Mouse (Mus musculus): ENCODE data around the gene Zfp365. TPM values are rescaled to one million over a fixed set of nuclear protein-coding genes. Genes with fewer than 3 reads are reported as not detected.

The Zfp365 gene
- polyA plus RNA-seq, 1 experiment from 2014 or later = 3.0 TPM

GRCm38 (mm10) chr10:67927718-67928455 is 15.4 kb upstream of the Zfp365 start:
- no peak overlapping the region for H3K4me3 ChIP-seq
- H3K27me3 ChIP-seq = no peaks in the 10 kb centered on the region
- H3K36me3 ChIP-seq = no peaks in the 10 kb centered on the region
- ATAC-seq (ENCODE audit: low FRiP score) = no peak
- WGBS = 61% methylated on average over 8 of the region's 8 CpGs
- H3K4me1 ChIP-seq = no peaks in the 10 kb centered on the region
- no peak overlapping the region for H3K4me2 ChIP-seq (replicated peaks)
- H3K9ac ChIP-seq = no peak overlapping the region
- no peak overlapping the region for H3K27ac ChIP-seq
- no peaks in the 10 kb centered on the region for H3K9me3 ChIP-seq (replicated peaks)

GRCm38 (mm10) chr10:67924030-67924429 is 11.6 kb upstream of the Zfp365 start:
- Histone ChIP-seq H3K9me3 (replicated peaks) (no peaks in the 10 kb centered on the region), H3K27me3 (no peaks in the 10 kb centered on the region), H3K36me3 (no peaks in the 10 kb centered on the region), H3K4me2 (replicated peaks) (no peak overlapping the region), H3K4me1 (no peaks in the 10 kb centered on the region), H3K4me3 (no peak overlapping the region), H3K27ac (no peak overlapping the region), H3K9ac (no peak overlapping the region)
- no peak for ATAC-seq (ENCODE audit: low FRiP score)
- 58% methylated on average over 7 of the region's 7 CpGs for WGBS

- no peaks in the 10 kb centered on the region for H3K4me1 ChIP-seq
- no peak overlapping the region for H3K4me3 ChIP-seq
- no peak overlapping the region for H3K9ac ChIP-seq
- no peak overlapping the region for H3K4me2 ChIP-seq (replicated peaks)
- 88% methylated on average over 6 of the region's 6 CpGs for WGBS
- no peaks in the 10 kb centered on the region for H3K9me3 ChIP-seq (replicated peaks)
- no peaks in the 10 kb centered on the region for H3K27me3 ChIP-seq
- no peak overlapping the region for H3K27ac ChIP-seq
- H3K36me3 ChIP-seq = no peaks in the 10 kb centered on the region
- ATAC-seq (ENCODE audit: low FRiP score) = no peak
These were observed 9.3 kb upstream of the Zfp365 start for GRCm38 (mm10) chr10:67921777-67922176.

- Histone ChIP-seq H3K4me2 (replicated peaks) (no peak overlapping the region), H3K27me3 (no peaks in the 10 kb centered on the region), H3K9me3 (replicated peaks) (no peaks in the 10 kb centered on the region), H3K9ac (no peak overlapping the region), H3K36me3 (no peaks in the 10 kb centered on the region), H3K27ac (no peak overlapping the region), H3K4me1 (no peaks in the 10 kb centered on the region), H3K4me3 (no peak overlapping the region)
- ATAC-seq (ENCODE audit: low FRiP score) = no peak
- WGBS = 91% methylated on average over 4 of the region's 4 CpGs
These were observed 7.2 kb upstream of the Zfp365 start for GRCm38 (mm10) chr10:67919706-67920105.

- ATAC-seq (ENCODE audit: low FRiP score) = no peak
- Histone ChIP-seq H3K4me2 (replicated peaks) (no peak overlapping the region), H3K27me3 (no peaks in the 10 kb centered on the region), H3K4me1 (no peaks in the 10 kb centered on the region), H3K36me3 (no peaks in the 10 kb centered on the region), H3K9me3 (replicated peaks) (no peaks in the 10 kb centered on the region), H3K9ac (no peak overlapping the region), H3K27ac (no peak overlapping the region), H3K4me3 (no peak overlapping the region)
- WGBS = 86% methylated on average over 4 of the region's 4 CpGs
These were observed 5.9 kb upstream of the Zfp365 start for GRCm38 (mm10) chr10:67918194-67918899.

- Histone ChIP-seq H3K27ac (no peak overlapping the region), H3K4me1 (no peaks in the 10 kb centered on the region), H3K4me3 (no peak overlapping the region), H3K9ac (no peak overlapping the region), H3K27me3 (no peaks in the 10 kb centered on the region), H3K9me3 (replicated peaks) (no peaks in the 10 kb centered on the region), H3K36me3 (no peaks in the 10 kb centered on the region), H3K4me2 (replicated peaks) (no peak overlapping the region)
- no peak for ATAC-seq (ENCODE audit: low FRiP score)
- 58% methylated on average over 7 of the region's 7 CpGs for WGBS
These were observed 4.9 kb upstream of the Zfp365 start for GRCm38 (mm10) chr10:67917356-67917755.

- Histone ChIP-seq H3K27me3 (no peaks in the 10 kb centered on the region), H3K9me3 (replicated peaks) (0 out of 2 replicates have a peak, but pooled peaks cover 3% of the 10 kb centered on the region), H3K36me3 (no peaks in the 10 kb centered on the region), H3K4me3 (peak overlapping the region; percentile 67), H3K4me1 (peaks cover 6% of the 10 kb centered on the region; the same call in 1 of the 2 replicates), H3K27ac (no peak overlapping the region), H3K4me2 (replicated peaks) (peak overlapping the region; percentile 96), H3K9ac (peak overlapping the region; percentile 63)
- 23% methylated on average over 33 of the region's 33 CpGs for WGBS
- ATAC-seq (ENCODE audit: low FRiP score) = peak; percentile 68
These were observed 770 bp downstream of the Zfp365 start for GRCm38 (mm10) chr10:67911447-67912336.

- Histone ChIP-seq H3K4me2 (replicated peaks) (no peak overlapping the region), H3K4me3 (no peak overlapping the region), H3K9ac (no peak overlapping the region), H3K36me3 (no peaks in the 10 kb centered on the region), H3K4me1 (peaks cover 6% of the 10 kb centered on the region; the same call in 1 of the 2 replicates), H3K27me3 (no peaks in the 10 kb centered on the region), H3K27ac (no peak overlapping the region), H3K9me3 (replicated peaks) (0 out of 2 replicates have a peak, but pooled peaks cover 3% of the 10 kb centered on the region)
- ATAC-seq (ENCODE audit: low FRiP score) = no peak
- 91% methylated on average over 4 of the region's 4 CpGs for WGBS
These were observed 4.5 kb downstream of the Zfp365 start for GRCm38 (mm10) chr10:67907931-67908330.

GRCm38 (mm10) chr10:67906926-67907325 is 5.5 kb downstream of the Zfp365 start:
- no peaks in the 10 kb centered on the region for H3K36me3 ChIP-seq
- 82% methylated on average over 2 of the region's 2 CpGs for WGBS

GRCm38 (mm10) chr10:67906063-67906462 is 6.4 kb downstream of the Zfp365 start:
- WGBS = 78% methylated on average over 4 of the region's 4 CpGs
- H3K9ac ChIP-seq = no peak overlapping the region
- H3K4me3 ChIP-seq = no peak overlapping the region
- ATAC-seq (ENCODE audit: low FRiP score) = no peak
- H3K27ac ChIP-seq = no peak overlapping the region
- no peaks in the 10 kb centered on the region for H3K36me3 ChIP-seq
- no peaks in the 10 kb centered on the region for H3K27me3 ChIP-seq
- no peak overlapping the region for H3K4me2 ChIP-seq (replicated peaks)
- no peaks in the 10 kb centered on the region for H3K4me1 ChIP-seq
- H3K9me3 ChIP-seq (replicated peaks) = 0 out of 2 replicates have a peak, but pooled peaks cover 3% of the 10 kb centered on the region

More at GRCm38 (mm10) chr10:67906926-67907325, 5.5 kb downstream of the Zfp365 start:
- H3K9ac ChIP-seq = no peak overlapping the region
- ATAC-seq (ENCODE audit: low FRiP score) = no peak
- no peak overlapping the region for H3K27ac ChIP-seq
- H3K4me1 ChIP-seq = peaks cover 3% of the 10 kb centered on the region; the same call in 1 of the 2 replicates
- H3K9me3 ChIP-seq (replicated peaks) = 0 out of 2 replicates have a peak, but pooled peaks cover 3% of the 10 kb centered on the region
- H3K27me3 ChIP-seq = no peaks in the 10 kb centered on the region
- H3K4me3 ChIP-seq = no peak overlapping the region
- no peak overlapping the region for H3K4me2 ChIP-seq (replicated peaks)

- 83% methylated on average over 7 of the region's 7 CpGs for WGBS
- no peaks in the 10 kb centered on the region for H3K27me3 ChIP-seq
These were observed 9.1 kb downstream of the Zfp365 start for GRCm38 (mm10) chr10:67903387-67903786.

GRCm38 (mm10) chr10:67901179-67901578 is 11.3 kb downstream of the Zfp365 start:
- no peak for ATAC-seq (ENCODE audit: low FRiP score)
- no peak overlapping the region for H3K9ac ChIP-seq
- H3K9me3 ChIP-seq (replicated peaks) = no peaks in the 10 kb centered on the region
- no peak overlapping the region for H3K27ac ChIP-seq
- no peaks in the 10 kb centered on the region for H3K27me3 ChIP-seq
- H3K36me3 ChIP-seq = no peaks in the 10 kb centered on the region
- no peak overlapping the region for H3K4me3 ChIP-seq
- WGBS = 45% methylated on average over 5 of the region's 5 CpGs
- H3K4me1 ChIP-seq = no peaks in the 10 kb centered on the region
- no peak overlapping the region for H3K4me2 ChIP-seq (replicated peaks)

More at GRCm38 (mm10) chr10:67903387-67903786, 9.1 kb downstream of the Zfp365 start:
- 0 out of 2 replicates have a peak, but pooled peaks cover 3% of the 10 kb centered on the region for H3K9me3 ChIP-seq (replicated peaks)
- no peak for ATAC-seq (ENCODE audit: low FRiP score)
- no peaks in the 10 kb centered on the region for H3K4me1 ChIP-seq
- no peak overlapping the region for H3K9ac ChIP-seq
- H3K4me2 ChIP-seq (replicated peaks) = no peak overlapping the region
- no peak overlapping the region for H3K27ac ChIP-seq
- H3K4me3 ChIP-seq = no peak overlapping the region
- no peaks in the 10 kb centered on the region for H3K36me3 ChIP-seq
